11 mouse cellular contexts compared by ENCODE assay signal in genomic region chr8:82601556-82601955, GRCm38 (mm10).
DNase-seq lines count a peak whose midpoint lies in the region; ATAC-seq and TF ChIP-seq lines count a peak whose summit lies in the region.
"Had no signal": no experiment of that assay in that cellular context is flagged by ENCODE, and none has a peak within 500 bp of the region (broad histone marks: within the 10 kb centered on the region; RNA-seq: fewer than 3 reads in every experiment).

No protein-coding gene starts in this region.

- DNase-seq in cerebellum, adult 9-10 months: peak; percentile 4
- no peak for DNase-seq in cerebellum, adult 11-12 months
- DNase-seq in lung, embryonic 14.5 days: peak; percentile 72
- DNase-seq in lung, adult 2 months: no peak
- peak; percentile 52 to 59 for DNase-seq in heart, postnatal 36 days
- DNase-seq in skeletal muscle tissue, adult 2 months (ENCODE audit: low read depth, low spot score): peak; percentile 80
- no peak for DNase-seq in frontal cortex, adult 2 months (ENCODE audit: extremely low spot score in 1 of 2, low spot score in 1 of 2)
- DNase-seq in liver, postnatal 0 days: no peak

- WGBS in lung, embryonic 14.5 days: 33% methylated on average over 3 of the region's 3 CpGs
- WGBS in lung, adult 2 months: 35% methylated on average over 3 of the region's 3 CpGs
- WGBS in liver, postnatal 0 days (ENCODE audit: insufficient replicate concordance): 49% methylated on average over 3 of the region's 3 CpGs

- H3K4me1 ChIP-seq in lung, embryonic 14.5 days (ENCODE audit: insufficient read depth): no peaks in the 10 kb centered on the region
- H3K4me1 ChIP-seq in lung, adult 2 months (ENCODE audit: control insufficient read depth, insufficient read depth, low read length): no peaks in the 10 kb centered on the region
- H3K4me1 ChIP-seq in liver, postnatal 0 days (ENCODE audit: insufficient read depth): no peaks in the 10 kb centered on the region
- H3K4me1 ChIP-seq: embryonic facial prominence, embryonic 12.5 days; liver, embryonic 15.5 days; neural tube, embryonic 13.5 days had no signal

- intact Hi-C loops in heart, postnatal 36 days (cut with DNase I): loop anchor here (5.0 kb wide), 1 partner anchor 199 kb away; the partner anchor contains the start of gene Il15

- H3K4me2 ChIP-seq in lung, embryonic 14.5 days: no peak overlapping the region
- no peak overlapping the region for H3K4me2 ChIP-seq in liver, postnatal 0 days (ENCODE audit: low read depth, low read length)
- H3K4me2 ChIP-seq: embryonic facial prominence, embryonic 12.5 days; liver, embryonic 15.5 days; neural tube, embryonic 13.5 days had no signal

- no peaks in the 10 kb centered on the region for H3K27me3 ChIP-seq in lung, embryonic 14.5 days (ENCODE audit: insufficient read depth, low read length)
- no peaks in the 10 kb centered on the region for H3K27me3 ChIP-seq in liver, postnatal 0 days (ENCODE audit: insufficient read depth, low read length)
- H3K27me3 ChIP-seq: embryonic facial prominence, embryonic 12.5 days; liver, embryonic 15.5 days; neural tube, embryonic 13.5 days had no signal

- no peak for TF ChIP-seq EP300 in liver, postnatal 0 days (IDR thresholded peaks at IDR 0.05; ENCODE audit: low read depth)

- no peaks in the 10 kb centered on the region for H3K9me3 ChIP-seq in lung, embryonic 14.5 days (ENCODE audit: low read depth, low read length)
- H3K9me3 ChIP-seq in liver, postnatal 0 days (ENCODE audit: low read length): no peaks in the 10 kb centered on the region
- H3K9me3 ChIP-seq: embryonic facial prominence, embryonic 12.5 days; liver, embryonic 15.5 days; neural tube, embryonic 13.5 days had no signal

- H3K9ac ChIP-seq in lung, embryonic 14.5 days: no peak overlapping the region
- no peak overlapping the region for H3K9ac ChIP-seq in liver, postnatal 0 days (replicated peaks)
- H3K9ac ChIP-seq: embryonic facial prominence, embryonic 12.5 days; liver, embryonic 15.5 days; neural tube, embryonic 13.5 days had no signal

- peak; percentile 87; the same call in 1 of the 2 replicates for ATAC-seq in lung, embryonic 14.5 days (ENCODE audit: insufficient read depth)
- no peak for ATAC-seq in liver, postnatal 0 days

- no peak overlapping the region for H3K4me3 ChIP-seq in lung, embryonic 14.5 days (ENCODE audit: low read depth, low read length)
- no peak overlapping the region for H3K4me3 ChIP-seq in lung, adult 2 months (replicated peaks; ENCODE audit: extremely low read depth, low read depth, low read length)
- H3K4me3 ChIP-seq in liver, postnatal 0 days (ENCODE audit: low read depth, low read length): no peak overlapping the region
- H3K4me3 ChIP-seq: embryonic facial prominence, embryonic 12.5 days; liver, embryonic 15.5 days; neural tube, embryonic 13.5 days had no signal

- H3K36me3 ChIP-seq in lung, embryonic 14.5 days (ENCODE audit: insufficient read depth): no peaks in the 10 kb centered on the region
- H3K36me3 ChIP-seq in liver, postnatal 0 days (replicated peaks; ENCODE audit: insufficient read depth, low read length): no peaks in the 10 kb centered on the region
- H3K36me3 ChIP-seq: embryonic facial prominence, embryonic 12.5 days; liver, embryonic 15.5 days; neural tube, embryonic 13.5 days had no signal

- TF ChIP-seq CTCF in lung, embryonic 14.5 days (IDR thresholded peaks at IDR 0.05; ENCODE audit: low read depth): no peak
- no peak for TF ChIP-seq CTCF in lung, adult 2 months (IDR thresholded peaks at IDR 0.05; ENCODE audit: insufficient read depth, low read length)
- no peak for TF ChIP-seq CTCF in liver, postnatal 0 days (IDR thresholded peaks at IDR 0.05; ENCODE audit: low read depth)

- no peak for TF ChIP-seq POLR2A in lung, adult 2 months (IDR thresholded peaks at IDR 0.05; ENCODE audit: borderline replicate concordance, extremely low read depth, low read depth, low read length)

- no peak overlapping the region for H3K27ac ChIP-seq in lung, embryonic 14.5 days (ENCODE audit: low read depth)
- no peak overlapping the region for H3K27ac ChIP-seq in liver, postnatal 0 days (ENCODE audit: low read depth)
- H3K27ac ChIP-seq: embryonic facial prominence, embryonic 12.5 days; liver, embryonic 15.5 days; neural tube, embryonic 13.5 days had no signal

Comparison
In these comparisons a context has a peak if more than half of its experiments do, and no peak if none do; other contexts are left out.
1. DNase-seq: peak in cerebellum, adult 9-10 months (single experiment), lung, embryonic 14.5 days (single experiment), heart, postnatal 36 days (2 of 2) and skeletal muscle tissue, adult 2 months (single experiment); none in cerebellum, adult 11-12 months (single experiment), lung, adult 2 months (single experiment), frontal cortex, adult 2 months (0 of 2) and liver, postnatal 0 days (single experiment).